ENCODE assay signal across 8 mouse cellular contexts in the genomic region with DNA sequence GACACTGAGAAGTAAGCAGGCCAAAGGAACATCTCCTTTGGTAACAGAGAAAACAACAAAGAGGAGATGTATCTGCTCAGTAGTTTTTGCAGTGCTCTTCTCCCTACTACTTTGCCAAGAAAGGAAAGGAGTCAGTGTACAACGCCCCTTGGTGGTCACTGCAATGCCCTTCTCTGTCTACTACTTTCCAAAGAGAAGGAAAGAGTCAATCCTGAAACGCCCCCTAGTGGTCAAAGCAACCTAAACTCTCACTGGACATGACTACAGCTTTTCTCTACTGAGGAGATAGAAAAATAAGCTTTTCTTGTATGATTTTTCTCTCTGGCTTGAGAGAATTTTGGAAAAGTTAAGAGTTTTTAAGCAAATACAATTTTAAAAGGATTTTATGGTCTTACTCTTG. TPM values are rescaled to one million over a fixed set of nuclear protein-coding genes. Genes with fewer than 3 reads are reported as not detected.
DNase-seq lines count a peak whose midpoint lies in the region; ATAC-seq lines count a peak whose summit lies in the region.

No protein-coding gene starts in this region.

- DNase-seq in heart, adult 18-20 months: peak; percentile 6 to 50
- no peak for DNase-seq in heart, postnatal 25 days (ENCODE audit: low spot score)
- peak; percentile 18 for DNase-seq in right cerebral cortex, adult 18-20 months
- DNase-seq in right cerebral cortex, postnatal 36 days (ENCODE audit: low spot score in 2 of 2): no peak
- DNase-seq in c-Kit-negative CD71-positive TER-119-positive erythroid progenitor cells, embryonic 14.5 days (ENCODE audit: low read depth, low spot score): peak; percentile 15
- DNase-seq in hindlimb bud, embryonic 11.5 days (ENCODE audit: extremely low spot score, low read depth, low spot score): peak; percentile 14
- DNase-seq in urinary bladder, postnatal 10 days (ENCODE audit: low spot score): no peak

- ATAC-seq in megakaryocyte-erythroid progenitor cell, adult 5-6 weeks (replicated peaks; ENCODE audit: low FRiP score, low TSS enrichment, poor library complexity, severe bottlenecking): peak; percentile 78

- intact Hi-C loops in heart, postnatal 25 days (cut with DNase I): no loop called here

RNA-seq across cellular contexts. Expression of gene Rpgr, which starts 15.4 kb away (rescaled TPM):
- total RNA-seq in heart, adult 18-20 months (2021): 1 to 10 TPM; 2.5 to 3.9 TPM
- 1 to 10 TPM; 2.3 to 3.5 TPM for total RNA-seq in heart, postnatal 25 days (2021)
- total RNA-seq in megakaryocyte-erythroid progenitor cell, adult 5-6 weeks (2014; fragmentation: Nextera tagmentation): 6.5 and 6.9 TPM in 2 replicates
- 9.6 and 9.8 TPM in 2 replicates for total RNA-seq in megakaryocyte-erythroid progenitor cell, adult 5-6 weeks (2017)

RNA-seq across cellular contexts. Expression of gene Otc, which starts 50.8 kb away (rescaled TPM):
- not detected for total RNA-seq in heart, adult 18-20 months (2021)
- not detected for total RNA-seq in heart, postnatal 25 days (2021)
- total RNA-seq in megakaryocyte-erythroid progenitor cell, adult 5-6 weeks (2014; fragmentation: Nextera tagmentation): not detected in 2 replicates
- not detected in 2 replicates for total RNA-seq in megakaryocyte-erythroid progenitor cell, adult 5-6 weeks (2017)

Comparison
In these comparisons a context has a peak if more than half of its experiments do, and no peak if none do; other contexts are left out.
1. DNase-seq: peak in heart, adult 18-20 months (2 of 2), right cerebral cortex, adult 18-20 months (single experiment), c-Kit-negative CD71-positive TER-119-positive erythroid progenitor cells, embryonic 14.5 days (single experiment) and hindlimb bud, embryonic 11.5 days (single experiment); none in heart, postnatal 25 days (single experiment), right cerebral cortex, postnatal 36 days (0 of 2) and urinary bladder, postnatal 10 days (single experiment).